Mouse (Mus musculus): ENCODE measurements at regions not wholly inside any gene's neighbourhood (a gene's known extent, or its start where the extent isn't known, plus 50 kb on each side); places are given as distances from the start of the nearest gene placed in this dataset.
A peak's percentile ranks its signal among the peaks of the same experiment; 100 is the strongest.

GRCm38 (mm10) chr12:16013861-16014630 is 197.3 kb upstream of the Trib2 start:
- peak; percentile 1; the same call in 1 of the 2 replicates for TF ChIP-seq CTCF (IDR thresholded peaks at IDR 0.05)
- intact Hi-C loops (cut with DNase I) = no loop called here
- Histone ChIP-seq H3K27ac (no peak overlapping the region), H3K4me3 (no peak overlapping the region)
- no peak for DNase-seq (ENCODE audit: extremely low spot score in 1 of 2, low spot score in 2 of 2)

GRCm38 (mm10) chr12:16013354-16013753 is 196.6 kb upstream of the Trib2 start:
- no peak overlapping the region for H3K4me3 ChIP-seq
- intact Hi-C loops (cut with DNase I) = no loop called here
- no peak overlapping the region for H3K27ac ChIP-seq
- DNase-seq (ENCODE audit: extremely low spot score in 1 of 2, low spot score in 2 of 2) = no peak
- no peak for TF ChIP-seq CTCF (IDR thresholded peaks at IDR 0.05)

- TF ChIP-seq CTCF (IDR thresholded peaks at IDR 0.05) = no peak
- no peak for DNase-seq (ENCODE audit: extremely low spot score in 1 of 2, low spot score in 2 of 2)
- intact Hi-C loops (cut with DNase I) = no loop called here
- H3K27ac ChIP-seq = no peak overlapping the region
- no peak overlapping the region for H3K4me3 ChIP-seq
Measured at GRCm38 (mm10) chr12:16012081-16012480, 195.4 kb upstream of the Trib2 start.

GRCm38 (mm10) chr12:16009822-16010620 is 193.3 kb upstream of the Trib2 start:
- TF ChIP-seq CTCF (IDR thresholded peaks at IDR 0.05) = no peak
- no peak overlapping the region for H3K4me3 ChIP-seq
- intact Hi-C loops (cut with DNase I) = loop anchor here (2.0 kb wide), 1 partner anchor 193 kb away; the partner anchor contains the start of gene Trib2
- no peak for DNase-seq (ENCODE audit: extremely low spot score in 1 of 2, low spot score in 2 of 2)
- H3K27ac ChIP-seq = peak overlapping the region; percentile 63; the same call in 1 of the 2 replicates

GRCm38 (mm10) chr12:16008763-16009515 is 192.2 kb upstream of the Trib2 start:
- intact Hi-C loops (cut with DNase I) = no loop called here
- no peak overlapping the region for H3K4me3 ChIP-seq
- H3K27ac ChIP-seq = peak overlapping the region; percentile 56
- DNase-seq (ENCODE audit: extremely low spot score in 1 of 2, low spot score in 2 of 2) = no peak
- TF ChIP-seq CTCF (IDR thresholded peaks at IDR 0.05) = no peak

GRCm38 (mm10) chr12:16008261-16008660 is 191.5 kb upstream of the Trib2 start:
- no peak for TF ChIP-seq CTCF (IDR thresholded peaks at IDR 0.05)
- intact Hi-C loops (cut with DNase I) = no loop called here
- peak overlapping the region; percentile 1; the same call in 1 of the 2 replicates for H3K27ac ChIP-seq
- no peak overlapping the region for H3K4me3 ChIP-seq
- DNase-seq (ENCODE audit: extremely low spot score in 1 of 2, low spot score in 2 of 2) = no peak

GRCm38 (mm10) chr12:16006688-16007087 is 190.0 kb upstream of the Trib2 start:
- peak in 1 of 2 experiments; percentile 12 for DNase-seq (ENCODE audit: extremely low spot score in 1 of 2, low spot score in 2 of 2)
- Histone ChIP-seq H3K27ac (no peak overlapping the region), H3K4me3 (no peak overlapping the region)
- TF ChIP-seq CTCF (IDR thresholded peaks at IDR 0.05) = no peak
- intact Hi-C loops (cut with DNase I) = loop anchor here (1.0 kb wide), 1 partner anchor 174 kb away; no protein-coding TSS in a partner anchor

- H3K4me3 ChIP-seq = no peak overlapping the region
- no peak for TF ChIP-seq CTCF (IDR thresholded peaks at IDR 0.05)
- H3K27ac ChIP-seq = no peak overlapping the region
- intact Hi-C loops (cut with DNase I) = loop anchor here (1.0 kb wide), 1 partner anchor 174 kb away; no protein-coding TSS in a partner anchor
- DNase-seq (ENCODE audit: extremely low spot score in 1 of 2, low spot score in 2 of 2) = no peak
Measured at GRCm38 (mm10) chr12:16006286-16006685, 189.6 kb upstream of the Trib2 start.

- TF ChIP-seq CTCF (IDR thresholded peaks at IDR 0.05) = no peak
- no peak for DNase-seq (ENCODE audit: extremely low spot score in 1 of 2, low spot score in 2 of 2)
- intact Hi-C loops (cut with DNase I) = no loop called here
- Histone ChIP-seq H3K4me3 (no peak overlapping the region), H3K27ac (no peak overlapping the region)
Measured at GRCm38 (mm10) chr12:16001811-16002210, 185.1 kb upstream of the Trib2 start.

- DNase-seq (ENCODE audit: extremely low spot score in 1 of 2, low spot score in 2 of 2) = no peak
- no peak for TF ChIP-seq CTCF (IDR thresholded peaks at IDR 0.05)
- intact Hi-C loops (cut with DNase I) = no loop called here
- H3K27ac ChIP-seq = no peak overlapping the region
- H3K4me3 ChIP-seq = no peak overlapping the region
Measured at GRCm38 (mm10) chr12:16001225-16001624, 184.5 kb upstream of the Trib2 start.

- Histone ChIP-seq H3K27ac (no peak overlapping the region), H3K4me3 (no peak overlapping the region)
- DNase-seq (ENCODE audit: extremely low spot score in 1 of 2, low spot score in 2 of 2) = no peak
- no peak for TF ChIP-seq CTCF (IDR thresholded peaks at IDR 0.05)
- intact Hi-C loops (cut with DNase I) = no loop called here
Measured at GRCm38 (mm10) chr12:15998331-15998730, 181.6 kb upstream of the Trib2 start.

Measured in left cerebral cortex, adult 2 months (tissue).